Mouse (Mus musculus) heart, embryonic 14.5 days (tissue): ENCODE data around the gene Utp6. TPM values are rescaled to one million over a fixed set of nuclear protein-coding genes. Genes with fewer than 3 reads are reported as not detected.

Experiments
- ATAC-seq: fragments of 200-750 bp; cut with Nextera tagmentation; 2 replicates; pipeline ENCODE4 v1.8.0; 2017; ENCODE audit warnings: low read depth, moderate TSS enrichment; ENCODE audit not compliant: insufficient number of reproducible peaks, insufficient read depth, low FRiP score
- H3K27ac ChIP-seq, 2 experiments: fragments of 200-500 bp in 1 of 2; fragments of 300-500 bp in 1 of 2; sonication (generic) in 1 of 2; replicated peaks in 1 of 2; 2 replicates each; pipeline ENCODE4 v1.5.1; 2012 to 2014; ENCODE audit warnings: low read depth in 2 of 2, low read length in 2 of 2, control low read depth in 1 of 2, mild to moderate bottlenecking in 1 of 2, mixed read lengths in 1 of 2; ENCODE audit not compliant: control insufficient read depth in 1 of 2, insufficient read depth in 1 of 2
- H3K27me3 ChIP-seq: fragments of 300-500 bp; sonication (generic); 2 replicates; pipeline ENCODE4 v1.6.1; 2014; ENCODE audit warnings: mild to moderate bottlenecking, low read length, control low read depth; ENCODE audit not compliant: control insufficient read depth, insufficient read depth
- H3K36me3 ChIP-seq: fragments of 300-500 bp; sonication (generic); 2 replicates; pipeline ENCODE4 v1.6.1; 2014; ENCODE audit warnings: mild to moderate bottlenecking, control low read depth, low read length, mixed read lengths; ENCODE audit not compliant: control insufficient read depth, insufficient read depth
- H3K4me1 ChIP-seq, 2 experiments: fragments of 200-500 bp in 1 of 2; fragments of 300-500 bp in 1 of 2; sonication (generic) in 1 of 2; 2 replicates each; pipeline ENCODE4 v1.6.1; 2012 to 2014; ENCODE audit warnings: low read length in 2 of 2, control low read depth in 1 of 2, mixed read lengths in 1 of 2; ENCODE audit not compliant: control insufficient read depth in 2 of 2, insufficient read depth in 2 of 2
- H3K4me2 ChIP-seq: fragments of 300-500 bp; sonication (generic); 2 replicates; pipeline ENCODE4 v1.6.1; 2014; ENCODE audit warnings: mild to moderate bottlenecking, low read length
- H3K4me3 ChIP-seq, 2 experiments: fragments of 200-500 bp in 1 of 2; fragments of 300-500 bp in 1 of 2; sonication (generic) in 1 of 2; 2 replicates each; pipeline ENCODE4 v1.5.1; 2012 to 2014; ENCODE audit warnings: low read length in 2 of 2, mild to moderate bottlenecking in 2 of 2, control low read depth in 1 of 2, low read depth in 1 of 2, moderate library complexity in 1 of 2; ENCODE audit not compliant: control insufficient read depth in 1 of 2, insufficient read depth in 1 of 2
- H3K9ac ChIP-seq: fragments of 300-500 bp; sonication (generic); 2 replicates; pipeline ENCODE4 v1.6.1; 2014; ENCODE audit warnings: mild to moderate bottlenecking, low read length
- H3K9me3 ChIP-seq: fragments of 300-500 bp; sonication (generic); 2 replicates; pipeline ENCODE4 v1.6.1; 2016; ENCODE audit warnings: low read length, control low read depth; ENCODE audit not compliant: control insufficient read depth
- WGBS: fragments of 180-500 bp; shearing (Covaris S2); extraction: QIAGEN DNeasy Blood & Tissue Kit; methylation state at CpG from one replicate; pipeline ENCODE4 v1.1.7; 2014; 5-methylcytosine and 5-hydroxymethylcytosine counted together
- polyA plus RNA-seq: library from polyadenylated mRNA; unstranded; fragments of >200 nt; fragmentation: Nextera tagmentation; extraction: Ambion mirVana; gene quantifications from 2 replicates; pipeline ENCODE4 v1.2.1, GENCODE M21; 2014

Utp6 gene
- polyA plus RNA-seq, 1 experiment from 2014 or later = 33.2 TPM

DNA sequence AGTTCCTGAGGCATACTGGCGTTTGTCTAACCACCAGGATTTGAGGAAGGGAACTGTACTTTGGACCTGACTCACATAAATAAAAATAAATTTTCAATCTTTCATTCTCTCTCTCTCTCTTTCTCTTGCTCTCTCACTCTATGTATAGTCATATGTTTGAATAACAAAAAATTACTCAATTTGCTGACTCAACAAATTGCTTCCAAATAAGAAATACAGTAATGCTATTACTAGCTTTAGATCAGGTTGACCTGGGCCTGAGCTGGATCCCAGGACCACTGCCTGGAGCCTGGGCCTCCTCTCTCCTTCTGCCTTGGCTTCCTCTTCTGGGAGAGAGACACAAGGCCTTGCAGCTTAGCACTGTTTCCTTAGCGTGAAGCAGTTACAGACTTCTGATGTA, 71.4 kb downstream of the Utp6 start:
- Histone ChIP-seq H3K4me1 (no peaks in the 10 kb centered on the region), H3K4me3 (no peak overlapping the region), H3K4me2 (no peak overlapping the region), H3K9me3 (0 out of 2 replicates have a peak, but pooled peaks cover 3% of the 10 kb centered on the region), H3K27ac (no peak overlapping the region), H3K27me3 (no peaks in the 10 kb centered on the region), H3K36me3 (no peaks in the 10 kb centered on the region), H3K9ac (no peak overlapping the region)
- WGBS = 80% methylated on average over 2 of the region's 2 CpGs
- no peak for ATAC-seq

DNA sequence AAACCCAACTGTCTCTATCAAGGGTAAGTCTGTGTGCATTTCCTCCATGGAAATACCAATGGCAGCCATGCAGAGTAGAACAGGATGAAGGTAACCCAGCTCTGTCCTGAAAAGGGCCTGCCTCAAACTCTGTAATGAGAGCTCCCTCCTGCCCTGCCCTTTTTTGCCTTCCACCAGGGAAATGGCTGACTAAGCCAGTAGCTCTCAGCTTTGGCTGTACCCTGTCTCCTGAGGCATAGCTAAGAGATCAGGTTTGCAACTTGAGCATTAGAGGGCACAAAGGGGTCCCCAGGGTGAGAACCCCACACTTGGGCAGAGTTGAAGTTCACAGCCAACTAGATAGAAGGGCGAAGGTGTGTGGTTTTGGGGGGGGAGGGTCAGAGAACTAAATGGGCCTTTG, 75.2 kb downstream of the Utp6 start:
- 0 out of 2 replicates have a peak, but pooled peaks cover 3% of the 10 kb centered on the region for H3K9me3 ChIP-seq
- H3K9ac ChIP-seq = no peak overlapping the region
- ATAC-seq = no peak
- H3K27ac ChIP-seq = no peak overlapping the region
- no peaks in the 10 kb centered on the region for H3K27me3 ChIP-seq
- 92% methylated on average over 1 of the region's 1 CpGs for WGBS
- H3K4me3 ChIP-seq = no peak overlapping the region
- no peak overlapping the region for H3K4me2 ChIP-seq
- H3K36me3 ChIP-seq = no peaks in the 10 kb centered on the region
- H3K4me1 ChIP-seq = no peaks in the 10 kb centered on the region

DNA sequence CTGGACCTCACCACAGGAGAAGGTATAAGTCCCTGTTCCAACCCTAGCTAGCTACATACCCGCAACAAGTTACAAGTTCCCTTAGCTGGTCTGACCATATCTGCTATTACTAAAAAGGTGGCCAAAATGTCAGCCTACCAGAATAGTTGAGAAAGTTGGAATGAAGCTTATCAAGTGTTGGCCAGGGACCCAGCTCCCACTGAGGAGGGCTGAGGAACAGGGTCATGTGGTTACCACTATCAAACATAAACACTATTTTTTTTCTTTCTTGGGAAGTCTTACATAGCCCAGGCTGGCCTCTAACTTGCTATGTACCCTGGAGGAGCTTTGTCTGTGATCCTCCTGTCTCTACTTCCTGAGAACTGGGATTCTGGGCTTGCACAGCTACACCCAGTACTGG, 75.8 kb downstream of the Utp6 start:
- H3K4me2 ChIP-seq = no peak overlapping the region
- H3K4me3 ChIP-seq = no peak overlapping the region
- no peak overlapping the region for H3K27ac ChIP-seq
- no peak overlapping the region for H3K9ac ChIP-seq
- 0 out of 2 replicates have a peak, but pooled peaks cover 3% of the 10 kb centered on the region for H3K9me3 ChIP-seq
- H3K36me3 ChIP-seq = no peaks in the 10 kb centered on the region
- ATAC-seq = no peak
- no peaks in the 10 kb centered on the region for H3K4me1 ChIP-seq
- no peaks in the 10 kb centered on the region for H3K27me3 ChIP-seq
- WGBS = 73% methylated on average over 1 of the region's 1 CpGs

DNA sequence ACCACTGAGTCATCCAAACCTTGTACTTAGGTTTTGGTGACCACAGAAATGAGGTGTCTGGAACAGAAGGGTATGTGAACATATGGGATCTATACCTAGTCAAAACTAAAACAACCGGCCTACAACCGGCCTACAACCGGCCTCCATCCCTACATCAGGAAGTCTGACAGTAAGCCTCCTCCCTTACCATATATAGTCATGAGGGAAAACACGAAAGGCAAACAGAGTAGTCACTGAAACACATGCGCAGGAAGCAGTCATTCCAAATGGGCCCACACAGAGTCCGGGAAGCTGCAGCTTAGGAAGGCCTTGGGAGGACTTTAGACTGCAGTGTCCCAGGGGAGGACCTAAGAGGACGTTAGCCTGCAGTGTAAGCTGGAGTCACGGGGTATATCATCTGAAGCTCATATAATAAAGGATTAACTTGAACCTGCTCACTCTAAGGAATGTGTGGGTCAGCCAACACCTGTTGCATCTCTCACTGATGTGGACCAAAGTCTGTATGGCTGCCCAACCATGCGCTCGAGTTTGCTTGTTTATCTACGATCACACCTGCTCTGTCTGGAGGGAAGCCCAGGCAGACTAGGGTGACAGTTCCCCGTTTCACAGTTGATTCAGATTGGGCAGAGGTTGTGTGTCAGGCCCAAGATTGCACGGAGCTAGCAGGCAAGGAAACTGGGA, 76.3 kb downstream of the Utp6 start:
- Histone ChIP-seq H3K27ac (no peak overlapping the region), H3K9me3 (0 out of 2 replicates have a peak, but pooled peaks cover 3% of the 10 kb centered on the region), H3K36me3 (no peaks in the 10 kb centered on the region), H3K9ac (no peak overlapping the region), H3K4me2 (no peak overlapping the region), H3K4me1 (no peaks in the 10 kb centered on the region), H3K4me3 (no peak overlapping the region), H3K27me3 (no peaks in the 10 kb centered on the region)
- 78% methylated on average over 13 of the region's 13 CpGs for WGBS
- ATAC-seq = no peak

DNA sequence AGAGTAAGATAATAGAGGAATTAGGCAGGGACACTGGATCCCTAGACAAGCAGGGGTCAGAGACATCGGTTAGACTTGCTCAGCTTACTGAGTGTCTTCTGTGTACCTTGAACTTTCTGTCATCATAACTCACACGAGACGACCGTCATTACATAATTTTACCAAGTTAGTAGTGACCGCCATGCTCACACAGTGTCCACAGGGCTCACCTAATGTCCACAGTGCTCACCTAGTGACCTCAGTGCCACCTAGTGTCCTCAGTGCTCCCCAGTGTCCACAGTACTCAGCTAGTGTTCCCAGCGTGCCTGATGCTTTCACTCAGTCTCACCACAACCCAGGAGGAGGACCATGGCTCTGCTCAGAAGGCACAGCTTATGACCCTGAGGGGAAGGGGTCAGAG, 77.4 kb downstream of the Utp6 start:
- no peak overlapping the region for H3K4me3 ChIP-seq
- H3K9me3 ChIP-seq = 0 out of 2 replicates have a peak, but pooled peaks cover 3% of the 10 kb centered on the region
- no peaks in the 10 kb centered on the region for H3K36me3 ChIP-seq
- no peak overlapping the region for H3K9ac ChIP-seq
- no peak for ATAC-seq
- no peaks in the 10 kb centered on the region for H3K27me3 ChIP-seq
- H3K4me2 ChIP-seq = no peak overlapping the region
- no peak overlapping the region for H3K27ac ChIP-seq
- H3K4me1 ChIP-seq = no peaks in the 10 kb centered on the region
- 87% methylated on average over 6 of the region's 6 CpGs for WGBS

Other genes starting within 250 kb of the Utp6 start
- gene Suz12, start 30.7 kb upstream of the Utp6 start, polyA plus RNA-seq = 20.8 TPM in 2 replicates
- gene Crlf3, start 118.6 kb upstream of the Utp6 start, polyA plus RNA-seq = 32.5 and 33.3 TPM in 2 replicates
- 5.3 and 5.6 TPM in 2 replicates for gene Atad5, start 127.0 kb upstream of the Utp6 start, polyA plus RNA-seq
- 28.3 and 29.4 TPM in 2 replicates for gene Tefm, start 179.8 kb upstream of the Utp6 start, polyA plus RNA-seq
- 1.6 and 2.1 TPM in 2 replicates for gene Adap2, start 191.7 kb upstream of the Utp6 start, polyA plus RNA-seq
- gene Rnf135, start 221.5 kb upstream of the Utp6 start, polyA plus RNA-seq = 10.6 and 10.8 TPM in 2 replicates
- gene Rhot1, start 246.6 kb upstream of the Utp6 start, polyA plus RNA-seq = 71.3 and 75.2 TPM in 2 replicates